Mouse (Mus musculus) C2C12 (cell line): ENCODE measurements around the gene Mamdc2.

Experiments used
- CEBPB ChIP-seq: IDR thresholded peaks from one replicate; pipeline ENCODE4 v1.6.1; 2011; ENCODE audit warnings: low read depth, mild to moderate bottlenecking, control low read depth, moderate library complexity
- CTCF ChIP-seq: IDR thresholded peaks from one replicate; pipeline ENCODE4 v1.5.1; 2011; ENCODE audit not compliant: control insufficient read depth, insufficient read depth, insufficient read length
- FOSL1 ChIP-seq: IDR thresholded peaks from one replicate; pipeline ENCODE4 v1.8.0; 2011; ENCODE audit warnings: mild to moderate bottlenecking, low read length; ENCODE audit not compliant: poor library complexity, insufficient read depth, severe bottlenecking
- MAX ChIP-seq: IDR thresholded peaks from one replicate; pipeline ENCODE4 v1.6.1; 2011; ENCODE audit warnings: mild to moderate bottlenecking, control low read depth
- MYOD1 ChIP-seq: IDR thresholded peaks from one replicate; pipeline ENCODE4 v1.6.1; 2011; ENCODE audit warnings: low read depth; ENCODE audit not compliant: control insufficient read depth, insufficient read length
- USF1 ChIP-seq: IDR thresholded peaks from one replicate; pipeline ENCODE4 v1.6.1; 2011; ENCODE audit warnings: low read depth, mild to moderate bottlenecking, control low read depth, moderate library complexity

DNA sequence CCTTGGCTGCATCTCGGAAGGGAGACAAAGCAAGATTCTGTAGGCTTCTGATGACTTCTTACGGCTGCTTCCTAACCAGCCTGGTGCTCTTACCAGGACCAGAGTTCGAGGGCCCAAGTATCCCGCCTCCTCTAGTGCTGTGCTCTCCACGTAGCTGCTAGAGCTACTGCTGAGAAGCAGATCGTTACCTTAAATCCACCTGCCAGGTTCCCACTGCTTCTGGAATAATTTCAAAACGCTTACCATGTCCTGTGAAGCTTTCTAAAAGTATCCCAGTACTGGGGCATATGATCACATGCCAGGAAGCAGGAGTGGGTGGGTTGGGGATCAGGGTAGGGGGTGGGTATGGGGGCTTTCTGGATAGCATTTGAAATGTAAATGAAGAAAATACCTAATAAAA lies 141.6 kb downstream of the Mamdc2 start:
- TF ChIP-seq CTCF (no peak), MAX (no peak), USF1 (no peak), MYOD1 (no peak), FOSL1 (no peak), CEBPB (no peak)
